Mouse (Mus musculus): ENCODE results near the gene Ovol3. TPM values are rescaled to one million over a fixed set of nuclear protein-coding genes. Genes with fewer than 3 reads are reported as not detected.
A peak's percentile ranks its signal among the peaks of the same experiment; 100 is the strongest.
"Not testable (repeated sequence)": the region's sequence is repeated elsewhere in the genome, so short reads cannot be mapped to it uniquely, and the experiment has no call there.

Gene Ovol3
- total RNA-seq, 2 experiments from 2014 or later = not detected

- peak; percentile 99 for DNase-seq (ENCODE audit: low spot score in 2 of 2)
- intact Hi-C loops (cut with DNase I) = loop anchor here (5.0 kb wide), 1 partner anchor 60 kb away; the partner anchor contains the start of gene Clip3
Measured at GRCm38 (mm10) chr7:30231669-30232454, 3.7 kb downstream of the Ovol3 start, which contains the start of the genes Polr2i and Tbcb. TSS of gene Polr2i (plus strand) at chr7:30231948. TSS of gene Tbcb (minus strand) at chr7:30232272.

- no peak for DNase-seq (ENCODE audit: low spot score in 2 of 2)
- intact Hi-C loops (cut with DNase I) = loop anchor here (5.0 kb wide), 1 partner anchor 61 kb away; the partner anchor contains the start of gene Clip3
Measured at GRCm38 (mm10) chr7:30231328-30231668, 4.2 kb downstream of the Ovol3 start.

- intact Hi-C loops (cut with DNase I) = no loop called here
- DNase-seq (ENCODE audit: low spot score in 2 of 2) = no peak
Measured at GRCm38 (mm10) chr7:30224206-30224605, 11.3 kb downstream of the Ovol3 start.

GRCm38 (mm10) chr7:30222205-30222604, 13.3 kb downstream of the Ovol3 start:
- no peak for DNase-seq (ENCODE audit: low spot score in 2 of 2)
- intact Hi-C loops (cut with DNase I) = no loop called here

GRCm38 (mm10) chr7:30221433-30221832, 14.1 kb downstream of the Ovol3 start:
- DNase-seq (ENCODE audit: low spot score in 2 of 2) = no peak
- intact Hi-C loops (cut with DNase I) = no loop called here

- no peak for DNase-seq (ENCODE audit: low spot score in 2 of 2)
- intact Hi-C loops (cut with DNase I) = no loop called here
Measured at GRCm38 (mm10) chr7:30220008-30220356, 15.5 kb downstream of the Ovol3 start.

- DNase-seq (ENCODE audit: low spot score in 2 of 2) = peak; percentile 38 to 46
- intact Hi-C loops (cut with DNase I) = loop anchor here (5.0 kb wide), 1 partner anchor 37 kb away; the partner anchor contains the start of gene Cox7a1
Measured at GRCm38 (mm10) chr7:30219293-30220007, 16.1 kb downstream of the Ovol3 start.

- no peak for DNase-seq (ENCODE audit: low spot score in 2 of 2)
Measured at GRCm38 (mm10) chr7:30217277-30217676, 18.2 kb downstream of the Ovol3 start.

GRCm38 (mm10) chr7:30216723-30217151, 18.8 kb downstream of the Ovol3 start:
- peak; percentile 72 to 75 for DNase-seq (ENCODE audit: low spot score in 2 of 2)
- intact Hi-C loops (cut with DNase I) = loop anchor here (5.0 kb wide), 1 partner anchor 34 kb away; the partner anchor contains the start of gene Cox7a1

More at GRCm38 (mm10) chr7:30217277-30217676, 18.2 kb downstream of the Ovol3 start:
- intact Hi-C loops (cut with DNase I) = loop anchor here (5.0 kb wide), 1 partner anchor 35 kb away; the partner anchor contains the start of gene Cox7a1

- intact Hi-C loops (cut with DNase I) = loop anchor here (5.0 kb wide), 1 partner anchor 34 kb away; the partner anchor contains the start of gene Cox7a1
- no peak for DNase-seq (ENCODE audit: low spot score in 2 of 2)
Measured at GRCm38 (mm10) chr7:30215875-30216274, 19.6 kb downstream of the Ovol3 start.

GRCm38 (mm10) chr7:30213881-30214280, 21.6 kb downstream of the Ovol3 start:
- intact Hi-C loops (cut with DNase I) = no loop called here

GRCm38 (mm10) chr7:30211025-30211424, 24.5 kb downstream of the Ovol3 start:
- DNase-seq (ENCODE audit: low spot score in 2 of 2) = no peak
- intact Hi-C loops (cut with DNase I) = no loop called here

More at GRCm38 (mm10) chr7:30213881-30214280, 21.6 kb downstream of the Ovol3 start:
- no peak for DNase-seq (ENCODE audit: low spot score in 2 of 2)

- intact Hi-C loops (cut with DNase I) = not testable (repeated sequence)
Measured at GRCm38 (mm10) chr7:30206364-30206763, 29.2 kb downstream of the Ovol3 start.

GRCm38 (mm10) chr7:30205383-30205782, 30.1 kb downstream of the Ovol3 start:
- intact Hi-C loops (cut with DNase I) = no loop called here
- peak; percentile 49 to 70 for DNase-seq (ENCODE audit: low spot score in 2 of 2)

More at GRCm38 (mm10) chr7:30206364-30206763, 29.2 kb downstream of the Ovol3 start:
- DNase-seq (ENCODE audit: low spot score in 2 of 2) = not testable (repeated sequence)

GRCm38 (mm10) chr7:30204380-30204779, 31.1 kb downstream of the Ovol3 start:
- no peak for DNase-seq (ENCODE audit: low spot score in 2 of 2)
- intact Hi-C loops (cut with DNase I) = no loop called here

- intact Hi-C loops (cut with DNase I) = no loop called here
- no peak for DNase-seq (ENCODE audit: low spot score in 2 of 2)
Measured at GRCm38 (mm10) chr7:30202895-30203690, 32.4 kb downstream of the Ovol3 start.

- DNase-seq (ENCODE audit: low spot score in 2 of 2); intact Hi-C loops (cut with DNase I): not testable (repeated sequence)
Measured at GRCm38 (mm10) chr7:30200661-30201060, 34.9 kb downstream of the Ovol3 start.

GRCm38 (mm10) chr7:30200200-30200599, 35.3 kb downstream of the Ovol3 start:
- no peak for DNase-seq (ENCODE audit: low spot score in 2 of 2)
- intact Hi-C loops (cut with DNase I) = no loop called here

GRCm38 (mm10) chr7:30199498-30200139, 35.9 kb downstream of the Ovol3 start:
- intact Hi-C loops (cut with DNase I) = no loop called here
- DNase-seq (ENCODE audit: low spot score in 2 of 2) = no peak

Measured in left cerebral cortex, postnatal 14 days (tissue).